Mouse (Mus musculus) MEL (cell line): ENCODE results near the gene 3110082I17Rik. TPM values are rescaled to one million over a fixed set of nuclear protein-coding genes. Genes with fewer than 3 reads are reported as not detected.

ENCODE experiments used
- DNase-seq: peaks from one replicate; pipeline ENCODE4 v3.0.0; 2011; ENCODE audit warnings: low read depth, low spot score
- H3K27ac ChIP-seq: 2 replicates; pipeline ENCODE4 v1.5.1; 2012; ENCODE audit warnings: low read depth, mild to moderate bottlenecking, control low read depth, low read length, moderate library complexity; ENCODE audit not compliant: control insufficient read depth
- H3K27me3 ChIP-seq, 2 experiments: fragments of 150-350 bp in 1 of 2; sonication (generic) in 1 of 2; 2 replicates each; pipeline ENCODE4 v1.6.1; 2012; ENCODE audit warnings: low read length in 2 of 2, mild to moderate bottlenecking in 2 of 2, improper control_type of control experiment in 1 of 2, moderate library complexity in 1 of 2; ENCODE audit not compliant: insufficient read depth in 2 of 2, control insufficient read depth in 1 of 2
- H3K36me3 ChIP-seq, 2 experiments: 2 replicates each; pipeline ENCODE4 v1.6.1; 2012 to 2014; ENCODE audit warnings: low read length in 2 of 2, improper control_type of control experiment in 1 of 2, inconsistent platforms in 1 of 2, mild to moderate bottlenecking in 1 of 2; ENCODE audit not compliant: insufficient read depth in 2 of 2, control insufficient read depth in 1 of 2
- H3K4me1 ChIP-seq, 2 experiments: fragments of 150-350 bp in 1 of 2; sonication (generic) in 1 of 2; 2 replicates each; pipeline ENCODE4 v1.6.1; 2012; ENCODE audit warnings: low read length in 2 of 2, improper control_type of control experiment in 1 of 2, mild to moderate bottlenecking in 1 of 2; ENCODE audit not compliant: insufficient read depth in 2 of 2, control insufficient read depth in 1 of 2
- H3K4me3 ChIP-seq, 2 experiments: fragments of 150-350 bp in 1 of 2; sonication (generic) in 1 of 2; 2 replicates each; pipeline ENCODE4 v1.5.1; 2012; ENCODE audit warnings: low read depth in 2 of 2, low read length in 2 of 2, mild to moderate bottlenecking in 2 of 2, moderate library complexity in 2 of 2, control low read depth in 1 of 2, improper control_type of control experiment in 1 of 2; ENCODE audit not compliant: control insufficient read depth in 1 of 2, insufficient read depth in 1 of 2
- H3K79me2 ChIP-seq: 2 replicates; pipeline ENCODE4 v1.6.1; 2012; ENCODE audit warnings: mild to moderate bottlenecking, low read length, moderate library complexity; ENCODE audit not compliant: control insufficient read depth, poor library complexity, insufficient read depth
- H3K9ac ChIP-seq: 2 replicates; pipeline ENCODE4 v1.6.1; 2012; ENCODE audit warnings: low read depth, mild to moderate bottlenecking, control low read depth, low read length, moderate library complexity; ENCODE audit not compliant: control insufficient read depth, poor library complexity, severe bottlenecking
- H3K9me3 ChIP-seq: fragments of 150-350 bp; sonication (generic); replicated peaks from 2 replicates; pipeline ENCODE4 v1.6.1; 2012; ENCODE audit warnings: mild to moderate bottlenecking, low read length, improper control_type of control experiment, moderate library complexity; ENCODE audit not compliant: insufficient read depth
- BHLHE40 ChIP-seq: IDR thresholded peaks from 2 replicates; pipeline ENCODE4 v1.6.1; 2012; ENCODE audit warnings: low read depth, mild to moderate bottlenecking, inconsistent platforms, low read length, improper control_type of control experiment, borderline replicate concordance
- CHD1 ChIP-seq: IDR thresholded peaks from 2 replicates; pipeline ENCODE4 v1.6.1; 2012; ENCODE audit warnings: low read depth, mild to moderate bottlenecking, inconsistent platforms, low read length, improper control_type of control experiment
- E2F4 ChIP-seq: IDR thresholded peaks from 2 replicates; pipeline ENCODE4 v1.6.1; 2011; ENCODE audit warnings: low read depth, low read length, improper control_type of control experiment, borderline replicate concordance
- EP300 ChIP-seq, 2 experiments: IDR thresholded peaks; 2 replicates each; pipeline ENCODE4 v1.6.1; 2011; ENCODE audit warnings: improper control_type of control experiment in 2 of 2, low read length in 2 of 2, low read depth in 1 of 2, mild to moderate bottlenecking in 1 of 2
- JUND ChIP-seq: IDR thresholded peaks from 2 replicates; pipeline ENCODE4 v1.6.1; 2011; ENCODE audit warnings: low read depth, mild to moderate bottlenecking, improper control_type of control experiment, low read length
- MEF2A ChIP-seq: IDR thresholded peaks from 2 replicates; pipeline ENCODE4 v1.6.1; 2014; ENCODE audit warnings: low read depth, mild to moderate bottlenecking, inconsistent platforms, low read length, improper control_type of control experiment; ENCODE audit not compliant: poor library complexity, insufficient replicate concordance, severe bottlenecking; ENCODE audit errors: extremely low read depth
- MYC ChIP-seq: IDR thresholded peaks from 2 replicates; pipeline ENCODE4 v1.6.1; 2011; ENCODE audit warnings: low read depth, mild to moderate bottlenecking, low read length, improper control_type of control experiment, moderate library complexity
- NELFE ChIP-seq: IDR thresholded peaks from 2 replicates; pipeline ENCODE4 v1.6.1; 2011; ENCODE audit warnings: low read depth, low read length, improper control_type of control experiment
- POLR2A ChIP-seq, 2 experiments: IDR thresholded peaks; 2 replicates each; pipeline ENCODE4 v1.6.1; 2011 to 2012; ENCODE audit warnings: low read length in 2 of 2, mild to moderate bottlenecking in 2 of 2, control low read depth in 1 of 2, improper control_type of control experiment in 1 of 2, low read depth in 1 of 2, moderate library complexity in 1 of 2; ENCODE audit not compliant: control insufficient read depth in 1 of 2, insufficient read depth in 1 of 2, poor library complexity in 1 of 2
- POLR2AphosphoS5 ChIP-seq: IDR thresholded peaks from 2 replicates; pipeline ENCODE4 v1.6.1; 2012; ENCODE audit warnings: low read depth, borderline replicate concordance, mild to moderate bottlenecking, inconsistent platforms, low read length, moderate library complexity, mixed read lengths
- RCOR1 ChIP-seq: IDR thresholded peaks from 2 replicates; pipeline ENCODE4 v1.6.1; 2012; ENCODE audit warnings: low read depth, mild to moderate bottlenecking, inconsistent platforms, low read length, improper control_type of control experiment
- SMC3 ChIP-seq: IDR thresholded peaks from 2 replicates; pipeline ENCODE4 v1.6.1; 2011; ENCODE audit warnings: low read depth, low read length, improper control_type of control experiment
- TBP ChIP-seq: IDR thresholded peaks from 2 replicates; pipeline ENCODE4 v1.8.0; 2011; ENCODE audit warnings: low read depth, low read length, improper control_type of control experiment
- TCF12 ChIP-seq: IDR thresholded peaks from 2 replicates; pipeline ENCODE4 v1.6.1; 2014; ENCODE audit warnings: low read depth, mild to moderate bottlenecking, inconsistent platforms, low read length, improper control_type of control experiment, moderate library complexity
- UBTF ChIP-seq: IDR thresholded peaks from 2 replicates; pipeline ENCODE4 v1.6.1; 2012; ENCODE audit warnings: low read depth, mild to moderate bottlenecking, inconsistent platforms, low read length, improper control_type of control experiment, moderate library complexity, borderline replicate concordance; ENCODE audit not compliant: insufficient read depth
- polyA plus RNA-seq, 2 experiments: library from polyadenylated mRNA; stranded (reverse) in 1 of 2; unstranded in 1 of 2; fragments of >175 nt in 1 of 2; fragments of >200 nt in 1 of 2; gene quantifications; 2 replicates each; pipeline versions ENCODE4 v1.2.1 to v1.2.4; 2012; ENCODE audit warnings: low replicate concordance in 2 of 2, low read depth in 1 of 2; ENCODE audit not compliant: insufficient read length in 2 of 2, insufficient read depth in 1 of 2, missing spikeins in 1 of 2
- total RNA-seq: library from RNA; depleted of rRNA; stranded (reverse); fragments of 300-350 nt; gene quantifications from 2 replicates; pipeline ENCODE4 v1.2.3, GENCODE M21; 2012

The 3110082I17Rik gene
- total and polyA plus RNA-seq, 3 experiments = 58.1 to 79.5 TPM; not detected in 1

DNA sequence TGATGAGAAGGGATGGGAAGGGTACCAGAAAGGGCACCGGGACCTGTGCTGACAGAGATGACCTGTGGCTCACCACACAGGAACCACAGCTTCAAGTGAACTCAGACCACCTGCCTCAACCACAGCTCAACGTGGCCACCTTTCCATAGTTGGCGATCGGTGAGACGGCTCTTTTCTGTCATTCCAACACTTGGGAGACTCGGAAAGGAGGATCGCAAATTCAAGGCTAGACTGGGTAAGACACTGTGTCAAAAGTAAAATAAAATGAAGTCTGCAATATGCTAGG, 82.1 kb downstream of the 3110082I17Rik start:
- Histone ChIP-seq H3K79me2 (peaks cover 9% of the 10 kb centered on the region), H3K9me3 (no peaks in the 10 kb centered on the region), H3K4me1 (peaks cover 11 to 26% of the 10 kb centered on the region in 2 experiments), H3K27ac (no peak overlapping the region), H3K36me3 (peaks cover 0 to 21% of the 10 kb centered on the region in 2 experiments; a peak in 2 of 4 replicates), H3K9ac (no peak overlapping the region), H3K4me3 (no peak overlapping the region)
- DNase-seq = no peak
- no peak for TF ChIP-seq EP300 (IDR thresholded peaks at IDR 0.05; ENCODE audit: low read depth in 1 of 2, low read length in 2 of 2)
- TF ChIP-seq CHD1 = no peak
- no peak for TF ChIP-seq SMC3
- no peak for TF ChIP-seq RCOR1
- no peak for TF ChIP-seq E2F4
- no peak for TF ChIP-seq TBP
- TF ChIP-seq POLR2AphosphoS5 = no peak
- no peak for TF ChIP-seq TCF12
- TF ChIP-seq MYC = no peak
- no peak for TF ChIP-seq MEF2A
- TF ChIP-seq JUND = no peak
- no peak for TF ChIP-seq POLR2A (IDR thresholded peaks at IDR 0.05; ENCODE audit: control insufficient read depth in 1 of 2, insufficient read depth in 1 of 2, low read depth in 1 of 2, low read length in 2 of 2, poor library complexity in 1 of 2)
- TF ChIP-seq UBTF = no peak
- TF ChIP-seq NELFE = no peak
- TF ChIP-seq, all 39 proteins: peak for 0
- no peaks in the 10 kb centered on the region for H3K27me3 ChIP-seq

- Histone ChIP-seq H3K79me2 (peaks cover 8% of the 10 kb centered on the region), H3K9me3 (no peaks in the 10 kb centered on the region), H3K27me3 (no peaks in the 10 kb centered on the region), H3K4me3 (no peak within 1 kb of the TSS), H3K9ac (no peak within 1 kb of the TSS), H3K36me3 (peaks cover 0 to 18% of the 10 kb centered on the region in 2 experiments; a peak in 2 of 4 replicates), H3K4me1 (peaks cover 8 to 24% of the 10 kb centered on the region in 2 experiments), H3K27ac (no peak within 1 kb of the TSS)
- DNase-seq = no peak
- TF ChIP-seq BHLHE40 = no peak
Observed at GRCm38 (mm10) chr5:139377468-139378270, 82.7 kb downstream of the 3110082I17Rik start, which contains the start of gene Gpr146. Gene Gpr146, plus strand, starts transcription at chr5:139377697.
